Mouse (Mus musculus) limb, embryonic 14.5 days (tissue): Measurements from ENCODE around the gene Dscaml1. TPM values are rescaled to one million over a fixed set of nuclear protein-coding genes. Genes with fewer than 3 reads are reported as not detected.

ENCODE experiments used
- ATAC-seq: fragments of 200-750 bp; cut with Nextera tagmentation; 2 replicates; pipeline ENCODE4 v1.8.0; 2017; ENCODE audit warnings: low read depth, moderate number of reproducible peaks, moderate TSS enrichment; ENCODE audit not compliant: low FRiP score
- DNase-seq: peaks from one replicate; pipeline ENCODE4 v3.0.0-alpha.2; 2015; ENCODE audit warnings: low spot score
- H3K27ac ChIP-seq: fragments of 300-500 bp; sonication (generic); replicated peaks from 2 replicates; pipeline ENCODE4 v1.5.1; 2014; ENCODE audit warnings: low read depth, mild to moderate bottlenecking, low read length, moderate library complexity, mixed read lengths
- H3K27me3 ChIP-seq: fragments of 300-500 bp; sonication (generic); 2 replicates; pipeline ENCODE4 v1.6.1; 2014; ENCODE audit warnings: low read length, mixed read lengths; ENCODE audit not compliant: control insufficient read depth, insufficient read depth
- H3K36me3 ChIP-seq: fragments of 300-500 bp; sonication (generic); 2 replicates; pipeline ENCODE4 v1.6.1; 2014; ENCODE audit warnings: mild to moderate bottlenecking, low read length, moderate library complexity, mixed read lengths; ENCODE audit not compliant: control insufficient read depth, insufficient read depth
- H3K4me1 ChIP-seq: fragments of 300-500 bp; sonication (generic); 2 replicates; pipeline ENCODE4 v1.6.1; 2014; ENCODE audit warnings: antibody characterized with exemption, low read length, mixed read lengths; ENCODE audit not compliant: control insufficient read depth, insufficient read depth
- H3K4me2 ChIP-seq: fragments of 300-500 bp; sonication (generic); replicated peaks from 2 replicates; pipeline ENCODE4 v1.6.1; 2014; ENCODE audit warnings: low read depth, mild to moderate bottlenecking, low read length, moderate library complexity; ENCODE audit not compliant: severe bottlenecking
- H3K4me3 ChIP-seq: fragments of 300-500 bp; sonication (generic); replicated peaks from 2 replicates; pipeline ENCODE4 v1.5.1; 2014; ENCODE audit warnings: low read length
- H3K9ac ChIP-seq: fragments of 300-500 bp; sonication (generic); 2 replicates; pipeline ENCODE4 v1.6.1; 2014; ENCODE audit warnings: mild to moderate bottlenecking, low read depth, low read length, moderate library complexity; ENCODE audit not compliant: severe bottlenecking
- H3K9me3 ChIP-seq: fragments of 300-500 bp; sonication (generic); 2 replicates; pipeline ENCODE4 v1.6.1; 2016; ENCODE audit warnings: low read length; ENCODE audit not compliant: control insufficient read depth
- POLR2A ChIP-seq: fragments of 200-500 bp; IDR thresholded peaks from 2 replicates; pipeline ENCODE4 v1.8.0; 2012; ENCODE audit warnings: inconsistent platforms, mild to moderate bottlenecking, moderate library complexity, borderline replicate concordance; ENCODE audit not compliant: insufficient read depth, insufficient read length; ENCODE audit errors: extremely low read depth
- WGBS: fragments of 180-500 bp; shearing (Covaris S2); extraction: QIAGEN DNeasy Blood & Tissue Kit; methylation state at CpG from one replicate; pipeline ENCODE4 v1.1.7; 2014; 5-methylcytosine and 5-hydroxymethylcytosine counted together
- polyA plus RNA-seq, 2 experiments: library from polyadenylated mRNA; depleted of rRNA in 1 of 2; stranded (reverse) in 1 of 2; unstranded in 1 of 2; fragments of >200 nt; fragmentation: Nextera tagmentation in 1 of 2; extraction: Ambion mirVana in 1 of 2; gene quantifications; 2 replicates each; pipeline versions ENCODE4 v1.2.1 to v1.2.3; 2012 to 2014

The Dscaml1 gene
- polyA plus RNA-seq, 2 experiments, result 0.43 to 1.0 TPM

DNA sequence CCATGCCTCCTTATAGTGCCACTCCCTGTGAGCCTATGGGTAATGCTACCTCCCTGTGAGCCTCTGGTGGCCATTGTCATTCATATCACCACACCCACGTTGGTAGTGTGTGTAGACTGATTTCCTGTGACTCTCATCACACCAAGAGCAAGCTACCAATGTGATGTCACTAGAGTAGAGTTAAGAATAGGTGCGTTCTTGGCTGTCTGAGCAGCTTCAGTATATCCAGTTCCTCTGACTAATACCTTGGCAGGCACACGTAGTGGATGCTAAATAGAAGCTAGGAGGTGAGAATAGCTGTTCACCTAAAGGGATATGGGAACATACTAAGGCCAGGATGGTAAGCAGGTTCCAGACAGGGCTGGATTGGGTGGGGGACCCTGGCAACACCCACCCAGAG is 143.3 kb downstream of the Dscaml1 start:
- H3K4me1 ChIP-seq, result no peaks in the 10 kb centered on the region
- no peak overlapping the region for H3K9ac ChIP-seq
- no peaks in the 10 kb centered on the region for H3K27me3 ChIP-seq
- no peaks in the 10 kb centered on the region for H3K36me3 ChIP-seq
- no peak overlapping the region for H3K27ac ChIP-seq
- ATAC-seq (no peak), DNase-seq (no peak)
- H3K4me3 ChIP-seq, result no peak overlapping the region
- H3K9me3 ChIP-seq, result no peaks in the 10 kb centered on the region
- WGBS, result 62% methylated on average over 3 of the region's 3 CpGs
- H3K4me2 ChIP-seq, result no peak overlapping the region
- TF ChIP-seq POLR2A, result no peak

DNA sequence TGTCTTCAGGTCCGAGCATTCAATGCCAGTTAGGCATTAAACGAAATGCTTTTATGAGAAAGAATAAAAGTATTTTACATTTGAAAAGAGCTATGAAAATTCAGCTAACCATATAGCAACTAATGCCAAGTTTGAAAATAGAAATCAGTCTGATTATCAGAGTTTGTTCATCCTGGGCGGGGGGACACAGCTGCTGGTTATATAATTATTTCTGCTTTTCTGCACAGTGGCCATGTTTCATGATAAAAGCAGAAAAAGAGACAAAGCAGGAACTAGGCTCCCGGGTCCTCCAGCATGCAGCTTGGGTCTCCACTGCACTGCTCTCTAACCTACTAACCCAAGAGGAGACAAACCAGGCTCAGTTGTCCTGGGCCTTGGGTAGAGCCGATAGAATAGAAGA is 143.9 kb downstream of the Dscaml1 start:
- Histone ChIP-seq H3K27me3 (no peaks in the 10 kb centered on the region), H3K4me1 (no peaks in the 10 kb centered on the region), H3K27ac (no peak overlapping the region), H3K9me3 (no peaks in the 10 kb centered on the region), H3K36me3 (no peaks in the 10 kb centered on the region), H3K4me3 (no peak overlapping the region), H3K4me2 (no peak overlapping the region), H3K9ac (no peak overlapping the region)
- TF ChIP-seq POLR2A, result no peak
- 90% methylated on average over 5 of the region's 5 CpGs for WGBS
- DNase-seq (no peak), ATAC-seq (no peak)

DNA sequence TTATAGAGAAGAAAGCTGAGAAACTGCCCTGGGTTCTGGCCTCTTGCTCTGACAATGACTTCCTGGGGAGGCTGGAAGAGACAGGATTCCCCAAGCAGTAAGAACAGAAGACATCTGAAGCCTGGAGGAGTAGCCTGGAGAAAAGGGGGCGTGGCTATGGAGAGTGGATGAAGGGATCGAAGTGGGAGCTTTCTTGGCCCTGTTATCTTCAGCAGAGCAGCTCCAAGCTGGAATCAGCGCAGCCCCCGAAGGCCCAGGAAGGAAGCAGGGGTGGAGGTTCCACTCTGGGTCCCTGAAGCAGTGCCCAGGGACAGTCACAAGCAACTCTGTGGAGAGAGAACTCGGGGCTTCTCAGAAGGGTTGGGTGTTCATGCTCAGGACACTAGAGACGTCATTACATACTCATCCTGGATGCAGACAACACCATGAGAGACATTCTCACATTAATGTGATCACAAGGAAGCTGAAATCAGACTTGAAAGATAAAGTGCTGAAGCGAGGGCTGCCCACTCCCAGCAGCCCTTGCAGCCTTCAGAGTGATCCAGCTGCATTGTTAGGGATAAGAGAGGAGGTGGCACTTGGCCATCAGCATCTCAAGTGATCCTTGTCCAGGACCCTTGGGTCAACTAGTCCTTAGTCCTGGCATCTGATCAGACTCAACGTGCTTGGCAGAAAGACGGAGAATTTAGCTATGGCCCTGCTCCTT is 146.5 kb downstream of the Dscaml1 start:
- Histone ChIP-seq H3K4me1 (no peaks in the 10 kb centered on the region), H3K9me3 (no peaks in the 10 kb centered on the region), H3K4me3 (no peak overlapping the region), H3K36me3 (no peaks in the 10 kb centered on the region), H3K4me2 (no peak overlapping the region), H3K27ac (no peak overlapping the region), H3K9ac (no peak overlapping the region), H3K27me3 (no peaks in the 10 kb centered on the region)
- 45% methylated on average over 9 of the region's 9 CpGs for WGBS
- DNase-seq (no peak), ATAC-seq (no peak)
- TF ChIP-seq POLR2A, result no peak

DNA sequence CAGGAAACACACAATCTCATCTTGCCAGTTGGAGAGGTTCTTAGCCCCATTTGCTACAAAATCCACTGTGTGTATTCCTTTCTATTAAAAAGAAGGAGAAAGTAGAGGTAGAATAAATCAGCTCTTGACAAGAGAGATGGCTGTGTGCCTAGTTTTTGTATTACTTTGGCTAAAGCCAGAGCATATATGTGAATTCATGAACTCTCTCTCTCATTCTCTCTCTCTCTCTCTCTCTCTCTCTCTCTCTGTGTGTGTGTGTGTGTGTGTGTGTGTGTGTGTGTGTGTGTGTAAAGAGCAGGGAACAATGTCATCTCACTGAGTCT is 147.0 kb downstream of the Dscaml1 start:
- no peak overlapping the region for H3K4me2 ChIP-seq
- no peak overlapping the region for H3K9ac ChIP-seq
- H3K4me3 ChIP-seq, result no peak overlapping the region
- no peaks in the 10 kb centered on the region for H3K27me3 ChIP-seq
- H3K27ac ChIP-seq, result no peak overlapping the region
- DNase-seq (peak; percentile 74), ATAC-seq (no peak)
- TF ChIP-seq POLR2A, result no peak
- H3K36me3 ChIP-seq, result no peaks in the 10 kb centered on the region
- no peaks in the 10 kb centered on the region for H3K9me3 ChIP-seq
- no peaks in the 10 kb centered on the region for H3K4me1 ChIP-seq

DNA sequence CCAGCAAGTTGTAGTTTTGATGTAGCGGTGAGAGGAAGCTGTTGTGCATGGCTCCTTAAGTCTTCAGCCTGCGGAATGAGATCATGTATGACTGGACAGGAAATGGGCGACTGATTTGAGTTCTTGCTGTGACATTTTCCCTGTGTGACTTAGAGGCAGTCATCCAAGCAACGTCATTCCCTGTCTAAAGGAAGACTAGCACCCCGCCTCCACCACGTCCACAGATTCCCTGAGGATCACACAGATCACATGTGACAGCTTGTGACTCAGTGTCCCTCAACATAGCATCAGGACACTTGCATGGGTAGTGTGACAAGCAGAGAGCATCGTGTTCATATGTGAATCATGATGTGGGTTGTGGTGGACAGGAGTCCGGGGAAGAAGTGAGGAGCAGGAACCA is 147.6 kb downstream of the Dscaml1 start:
- ATAC-seq (no peak), DNase-seq (no peak)
- no peak overlapping the region for H3K4me3 ChIP-seq
- 89% methylated on average over 8 of the region's 8 CpGs for WGBS
- no peak for TF ChIP-seq POLR2A
- no peaks in the 10 kb centered on the region for H3K4me1 ChIP-seq
- no peaks in the 10 kb centered on the region for H3K36me3 ChIP-seq
- H3K4me2 ChIP-seq, result no peak overlapping the region
- H3K9me3 ChIP-seq, result no peaks in the 10 kb centered on the region
- H3K27ac ChIP-seq, result no peak overlapping the region
- H3K9ac ChIP-seq, result no peak overlapping the region
- H3K27me3 ChIP-seq, result no peaks in the 10 kb centered on the region
